Mouse (Mus musculus) midbrain, embryonic 14.5 days (tissue): ENCODE results near the gene Habp2. TPM values are rescaled to one million over a fixed set of nuclear protein-coding genes. Genes with fewer than 3 reads are reported as not detected.
"Not testable (repeated sequence)": the region's sequence is repeated elsewhere in the genome, so short reads cannot be mapped to it uniquely, and the experiment has no call there.

ENCODE experiments used
- ATAC-seq: fragments of 200-750 bp; cut with Nextera tagmentation; 2 replicates; pipeline ENCODE4 v1.8.0; 2017; ENCODE audit warnings: moderate number of reproducible peaks, moderate library complexity; ENCODE audit not compliant: low FRiP score, low TSS enrichment
- DNase-seq: peaks from one replicate; pipeline ENCODE4 v3.0.0-alpha.2; 2015
- H3K27ac ChIP-seq: fragments of 300-500 bp; sonication (generic); replicated peaks from 2 replicates; pipeline ENCODE4 v1.5.1; 2014; ENCODE audit warnings: mild to moderate bottlenecking, low read depth, low read length, moderate library complexity
- H3K27me3 ChIP-seq: fragments of 300-500 bp; sonication (generic); 2 replicates; pipeline ENCODE4 v1.6.1; 2014; ENCODE audit warnings: low read length, control low read depth, mixed read lengths; ENCODE audit not compliant: control insufficient read depth, insufficient read depth
- H3K36me3 ChIP-seq: fragments of 300-500 bp; sonication (generic); 2 replicates; pipeline ENCODE4 v1.6.1; 2014; ENCODE audit warnings: low read length, control low read depth; ENCODE audit not compliant: control insufficient read depth, insufficient read depth
- H3K4me1 ChIP-seq: fragments of 300-500 bp; sonication (generic); 2 replicates; pipeline ENCODE4 v1.6.1; 2014; ENCODE audit warnings: mild to moderate bottlenecking, antibody characterized with exemption, low read length, control low read depth; ENCODE audit not compliant: control insufficient read depth, insufficient read depth
- H3K4me2 ChIP-seq: fragments of 300-500 bp; sonication (generic); 2 replicates; pipeline ENCODE4 v1.6.1; 2014; ENCODE audit warnings: mild to moderate bottlenecking, low read length, moderate library complexity
- H3K4me3 ChIP-seq: fragments of 300-500 bp; sonication (generic); replicated peaks from 2 replicates; pipeline ENCODE4 v1.5.1; 2014; ENCODE audit warnings: low read depth, low read length
- H3K9ac ChIP-seq: fragments of 300-500 bp; sonication (generic); replicated peaks from 2 replicates; pipeline ENCODE4 v1.6.1; 2014; ENCODE audit warnings: mild to moderate bottlenecking, low read length, moderate library complexity
- H3K9me3 ChIP-seq: fragments of 300-500 bp; sonication (generic); 2 replicates; pipeline ENCODE4 v1.6.1; 2016; ENCODE audit warnings: low read length, control low read depth, mixed read lengths; ENCODE audit not compliant: control insufficient read depth
- WGBS: fragments of 180-500 bp; shearing (Covaris S2); extraction: QIAGEN DNeasy Blood & Tissue Kit; methylation state at CpG from one replicate; pipeline ENCODE4 v1.1.7; 2014; 5-methylcytosine and 5-hydroxymethylcytosine counted together
- polyA plus RNA-seq: library from polyadenylated mRNA; unstranded; fragments of >200 nt; fragmentation: Nextera tagmentation; extraction: Ambion mirVana; gene quantifications from 2 replicates; pipeline ENCODE4 v1.2.1, GENCODE M21; 2014

Gene Habp2
- polyA plus RNA-seq, 1 experiment from 2014 or later = not detected

DNA sequence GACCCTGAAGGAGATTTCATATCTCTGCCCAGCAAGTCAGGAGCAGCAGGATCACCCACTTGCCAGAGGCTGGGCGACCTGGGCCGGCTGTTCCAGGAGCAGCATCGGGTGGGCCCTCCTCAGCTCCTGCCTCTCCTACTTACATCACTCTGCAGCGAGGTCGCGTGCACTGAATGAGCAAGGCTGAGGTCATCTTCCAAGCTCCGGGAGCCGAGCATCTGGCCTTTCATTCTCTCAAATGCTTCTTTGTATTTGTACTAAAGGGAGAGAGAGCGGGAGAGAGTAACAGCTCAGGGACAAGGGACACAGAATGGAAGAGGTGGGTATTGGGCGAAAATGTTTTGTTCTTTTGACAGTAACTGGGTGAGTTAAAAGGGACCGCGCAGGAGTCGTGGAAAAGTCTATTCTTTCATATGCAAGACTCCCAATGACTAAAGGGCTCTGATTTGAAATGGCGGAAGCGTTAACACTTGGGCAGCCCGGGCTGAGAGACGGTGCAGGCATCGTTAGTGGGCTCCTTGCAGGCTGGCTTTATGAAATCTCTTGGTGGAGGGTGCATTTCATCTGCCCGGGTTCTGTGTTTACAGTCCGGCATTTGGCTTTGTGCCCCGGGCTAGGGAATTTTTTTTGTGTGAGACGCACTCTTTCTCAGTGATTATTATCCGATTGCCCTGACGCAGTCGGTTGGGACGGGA lies 57.1 kb downstream of the Habp2 start:
- Histone ChIP-seq H3K4me2 (peak overlapping the region; percentile 29), H3K4me1 (peaks cover 22% of the 10 kb centered on the region; the same call in 1 of the 2 replicates), H3K27me3 (no peaks in the 10 kb centered on the region), H3K27ac (0 out of 2 replicates have a peak overlapping the region, but pooled peaks have one; percentile 3), H3K9me3 (no peaks in the 10 kb centered on the region), H3K4me3 (no peak overlapping the region), H3K9ac (peak overlapping the region; percentile 17; the same call in 1 of the 2 replicates), H3K36me3 (no peaks in the 10 kb centered on the region)
- DNase-seq (peak; percentile 71), ATAC-seq (no peak; the same call in 1 of the 2 replicates)
- 10% methylated on average over 26 of the region's 26 CpGs for WGBS

DNA sequence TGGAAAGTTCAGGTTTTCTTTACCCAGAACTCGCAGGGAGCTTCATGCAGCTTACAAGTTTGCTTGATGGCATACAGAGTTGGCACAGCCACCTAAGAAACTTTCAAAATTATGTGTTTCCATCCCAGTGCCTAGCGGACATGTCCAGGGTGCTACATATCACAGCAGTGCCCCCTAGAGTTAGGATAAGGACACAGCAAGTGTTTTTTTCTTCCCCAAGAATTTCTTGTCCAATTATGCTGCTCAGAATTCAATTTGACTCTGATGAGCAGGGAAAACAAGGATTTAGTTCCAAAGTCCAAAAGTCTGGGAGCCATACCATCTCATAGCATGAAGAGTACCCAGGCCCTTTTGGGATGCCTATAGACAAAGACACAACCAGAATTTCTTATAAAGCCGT lies 59.1 kb downstream of the Habp2 start:
- Histone ChIP-seq H3K27me3 (no peaks in the 10 kb centered on the region), H3K4me2 (no peak overlapping the region), H3K9ac (no peak overlapping the region), H3K27ac (no peak overlapping the region), H3K4me3 (no peak overlapping the region), H3K36me3 (no peaks in the 10 kb centered on the region), H3K9me3 (no peaks in the 10 kb centered on the region), H3K4me1 (peaks cover 28% of the 10 kb centered on the region; the same call in 1 of the 2 replicates)
- DNase-seq (peak; percentile 71), ATAC-seq (no peak)
- WGBS = 83% methylated on average over 3 of the region's 3 CpGs

DNA sequence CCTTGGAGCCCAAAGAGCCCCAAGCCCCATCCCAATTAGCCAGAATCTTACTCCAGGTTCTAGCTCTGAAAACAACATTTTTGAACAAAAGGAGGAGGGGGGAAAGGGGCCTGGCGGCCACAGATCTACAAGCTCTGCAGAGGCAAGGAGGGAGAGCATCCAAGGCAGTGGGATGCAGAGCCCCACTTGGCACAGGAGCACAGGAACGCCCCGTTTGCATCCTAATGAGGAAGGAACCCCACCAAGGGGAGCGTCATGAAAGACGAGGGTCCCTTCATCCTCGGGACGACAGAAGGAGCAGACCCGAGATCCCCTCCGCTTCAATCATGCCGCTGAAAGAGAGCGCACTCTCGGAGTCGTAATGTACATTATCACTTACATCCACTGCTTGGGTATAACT lies 59.8 kb downstream of the Habp2 start:
- Histone ChIP-seq H3K4me1 (peaks cover 28% of the 10 kb centered on the region; the same call in 1 of the 2 replicates), H3K36me3 (no peaks in the 10 kb centered on the region), H3K27me3 (no peaks in the 10 kb centered on the region), H3K4me2 (no peak overlapping the region), H3K9ac (no peak overlapping the region), H3K27ac (no peak overlapping the region), H3K9me3 (no peaks in the 10 kb centered on the region), H3K4me3 (no peak overlapping the region)
- ATAC-seq = no peak
- WGBS = 30% methylated on average over 13 of the region's 13 CpGs
- DNase-seq = peak; percentile 45

DNA sequence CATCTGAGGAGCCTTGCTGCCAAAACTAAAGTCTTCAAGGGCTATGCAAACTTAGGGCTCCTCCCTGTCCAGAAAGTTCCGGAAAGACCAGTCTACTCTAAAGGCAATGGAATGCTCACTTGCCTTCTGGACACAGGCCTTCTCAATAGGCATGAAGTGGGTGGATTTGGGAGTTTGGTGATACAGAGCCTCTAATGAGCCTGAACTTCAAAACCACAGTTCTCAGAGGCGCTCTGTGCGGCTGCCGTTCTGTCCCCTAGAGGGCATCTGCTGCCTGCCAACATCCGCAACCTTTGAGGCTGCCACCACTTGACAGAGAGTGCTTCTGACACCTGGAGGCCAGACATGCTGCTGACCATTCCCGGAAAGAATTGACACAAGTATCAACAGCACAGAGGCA lies 62.4 kb downstream of the Habp2 start:
- Histone ChIP-seq H3K4me1 (peaks cover 19% of the 10 kb centered on the region; the same call in 1 of the 2 replicates), H3K27ac (no peak overlapping the region), H3K36me3 (no peaks in the 10 kb centered on the region), H3K4me3 (no peak overlapping the region), H3K27me3 (no peaks in the 10 kb centered on the region), H3K4me2 (no peak overlapping the region), H3K9me3 (no peaks in the 10 kb centered on the region), H3K9ac (no peak overlapping the region)
- DNase-seq = peak; percentile 39
- 38% methylated on average over 6 of the region's 6 CpGs for WGBS
- no peak for ATAC-seq

DNA sequence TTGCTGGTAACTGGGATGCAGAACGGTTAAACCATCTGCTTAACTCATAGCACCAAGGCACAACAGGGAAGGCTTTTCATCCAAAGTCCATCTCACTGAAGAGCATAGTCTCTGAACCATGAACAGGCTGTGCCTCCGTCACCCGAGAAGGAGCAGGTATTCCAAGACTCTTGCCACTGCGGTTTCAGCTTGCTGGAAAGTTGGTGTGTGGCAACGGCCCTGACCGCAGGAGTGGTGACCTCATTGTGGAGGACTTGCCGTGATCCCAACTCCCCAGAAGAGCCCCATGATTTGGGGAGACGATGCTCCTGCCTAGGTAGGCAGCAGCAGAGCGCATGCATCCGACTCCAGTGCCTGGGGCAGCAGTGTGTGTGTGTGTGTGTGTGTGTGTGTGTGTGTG lies 66.8 kb downstream of the Habp2 start:
- Histone ChIP-seq H3K36me3 (no peaks in the 10 kb centered on the region), H3K9me3 (no peaks in the 10 kb centered on the region), H3K4me1 (0 out of 2 replicates have a peak, but pooled peaks cover 7% of the 10 kb centered on the region), H3K4me2 (no peak overlapping the region), H3K27me3 (no peaks in the 10 kb centered on the region), H3K9ac (no peak overlapping the region), H3K4me3 (no peak overlapping the region), H3K27ac (no peak overlapping the region)
- ATAC-seq (no peak), DNase-seq (no peak)
- WGBS = 93% methylated on average over 10 of the region's 10 CpGs

DNA sequence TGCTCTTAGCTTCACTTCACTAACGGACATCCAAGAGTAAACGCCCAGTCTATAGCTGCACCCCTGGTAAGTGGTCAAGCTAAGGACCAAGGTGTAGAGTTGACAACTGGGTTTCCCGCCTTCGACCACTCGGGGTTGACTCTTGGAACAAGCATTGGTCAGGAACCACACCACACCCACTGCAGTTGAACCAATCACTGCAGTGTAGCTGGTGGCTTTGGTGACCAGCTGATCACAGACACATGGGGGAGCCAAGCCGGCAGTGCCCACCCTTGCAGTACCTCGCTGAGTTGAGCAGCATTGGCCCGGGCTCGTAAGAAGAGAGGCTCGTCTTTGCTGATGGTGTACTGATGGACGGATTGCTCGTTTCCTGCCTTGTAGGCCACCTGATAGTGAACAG lies 68.3 kb downstream of the Habp2 start:
- 91% methylated on average over 12 of the region's 12 CpGs for WGBS

DNA sequence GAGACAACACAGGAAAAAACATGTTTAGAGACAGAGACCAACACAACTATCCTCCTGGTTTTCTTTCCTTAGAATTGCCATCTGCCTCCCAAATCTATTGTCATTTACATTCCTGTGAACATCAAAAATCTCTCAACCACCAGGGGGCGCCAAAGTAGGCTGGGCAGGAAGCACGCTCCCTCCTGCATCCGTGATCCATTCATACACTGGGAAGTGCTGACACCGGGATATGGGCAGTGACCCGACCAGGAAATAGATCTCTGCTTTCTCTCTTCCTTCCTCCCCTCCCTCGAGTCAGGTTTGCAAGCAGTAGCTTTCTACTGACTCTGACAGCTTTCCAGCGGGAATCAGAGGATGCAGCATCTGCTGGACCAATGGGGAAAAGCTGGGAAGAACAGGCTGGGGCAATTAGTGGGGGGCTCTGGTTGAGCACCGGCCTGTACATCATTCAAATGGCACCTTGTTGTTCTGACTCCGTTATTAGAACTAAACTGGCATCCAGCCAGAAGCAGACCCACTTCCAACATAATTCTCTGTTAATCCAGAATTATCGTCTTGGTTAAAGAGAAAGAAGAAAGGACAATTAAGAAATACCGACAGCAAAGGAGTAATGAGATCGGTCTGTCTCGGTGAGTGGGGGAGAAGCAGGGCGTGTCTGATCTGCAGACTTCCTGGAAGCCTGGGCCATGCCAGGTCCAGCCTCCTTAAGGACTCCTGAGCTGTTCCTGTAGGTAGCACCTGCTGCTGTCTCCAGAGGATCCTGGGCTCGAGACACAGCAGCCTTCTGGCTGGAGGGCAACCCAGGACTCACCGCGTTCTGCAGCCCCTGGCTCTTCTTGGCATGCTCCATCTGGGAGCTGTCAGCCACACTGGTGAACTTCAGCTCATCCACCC lies 69.8 kb downstream of the Habp2 start:
- no peaks in the 10 kb centered on the region for H3K36me3 ChIP-seq
- H3K4me2 ChIP-seq = no peak overlapping the region
- WGBS = 36% methylated on average over 17 of the region's 17 CpGs
- no peaks in the 10 kb centered on the region for H3K4me1 ChIP-seq
- ATAC-seq = no peak
- H3K27me3 ChIP-seq = no peaks in the 10 kb centered on the region
- no peaks in the 10 kb centered on the region for H3K9me3 ChIP-seq
- H3K9ac ChIP-seq = no peak overlapping the region
- DNase-seq = peak; percentile 70
- no peak overlapping the region for H3K27ac ChIP-seq
- H3K4me3 ChIP-seq = no peak overlapping the region

More for the DNA sequence above, 68.3 kb downstream of the Habp2 start:
- Histone ChIP-seq H3K9me3 (no peaks in the 10 kb centered on the region), H3K27me3 (no peaks in the 10 kb centered on the region), H3K4me3 (no peak overlapping the region), H3K4me1 (0 out of 2 replicates have a peak, but pooled peaks cover 3% of the 10 kb centered on the region), H3K36me3 (no peaks in the 10 kb centered on the region), H3K4me2 (no peak overlapping the region), H3K9ac (no peak overlapping the region), H3K27ac (no peak overlapping the region)
- DNase-seq = no peak
- no peak for ATAC-seq

DNA sequence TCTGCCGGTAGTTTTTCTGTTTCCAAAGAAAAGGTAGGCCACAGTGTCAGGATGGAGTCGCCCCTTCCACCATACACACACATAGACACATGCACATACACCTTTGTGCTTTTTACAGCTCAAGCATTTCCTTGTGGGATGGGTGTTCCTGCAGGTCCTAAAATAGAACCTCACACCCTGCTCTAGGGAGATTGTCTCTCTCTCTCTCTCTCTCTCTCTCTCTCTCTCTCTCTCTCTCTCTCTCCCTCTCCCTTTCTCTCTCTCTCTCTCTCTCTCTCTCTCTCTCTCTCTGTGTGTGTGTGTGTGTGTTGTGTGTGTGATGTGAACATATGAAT lies 70.4 kb downstream of the Habp2 start:
- H3K9me3 ChIP-seq, H3K4me1 ChIP-seq, ATAC-seq, H3K36me3 ChIP-seq, DNase-seq, H3K27ac ChIP-seq, H3K9ac ChIP-seq, H3K4me3 ChIP-seq, H3K27me3 ChIP-seq, H3K4me2 ChIP-seq: not testable (repeated sequence)
- WGBS = 80% methylated on average over 2 of the region's 2 CpGs
